Mouse (Mus musculus) midbrain, embryonic 16.5 days (tissue): ENCODE measurements around the gene Ppp4r2. TPM values are rescaled to one million over a fixed set of nuclear protein-coding genes. Genes with fewer than 3 reads are reported as not detected.
A peak's percentile ranks its signal among the peaks of the same experiment; 100 is the strongest.

Experiments used
- ATAC-seq: fragments of 200-750 bp; cut with Nextera tagmentation; 2 replicates; pipeline ENCODE4 v1.8.0; 2017; ENCODE audit warnings: moderate TSS enrichment
- H3K27ac ChIP-seq: fragments of 300-500 bp; sonication (generic); 2 replicates; pipeline ENCODE4 v1.5.1; 2014; ENCODE audit warnings: mild to moderate bottlenecking, low read length, mixed read lengths
- H3K27me3 ChIP-seq: fragments of 300-500 bp; sonication (generic); 2 replicates; pipeline ENCODE4 v1.6.1; 2014; ENCODE audit warnings: low read depth, low read length, mixed read lengths; ENCODE audit not compliant: control insufficient read depth, insufficient read depth
- H3K36me3 ChIP-seq: fragments of 300-500 bp; sonication (generic); 2 replicates; pipeline ENCODE4 v1.6.1; 2014; ENCODE audit warnings: mild to moderate bottlenecking, low read length, moderate library complexity, mixed read lengths; ENCODE audit not compliant: control insufficient read depth, insufficient read depth
- H3K4me1 ChIP-seq: fragments of 300-500 bp; sonication (generic); 2 replicates; pipeline ENCODE4 v1.6.1; 2014; ENCODE audit warnings: mild to moderate bottlenecking, low read length, mixed read lengths; ENCODE audit not compliant: control insufficient read depth, insufficient read depth
- H3K4me2 ChIP-seq: fragments of 300-500 bp; sonication (generic); 2 replicates; pipeline ENCODE4 v1.6.1; 2014; ENCODE audit warnings: mild to moderate bottlenecking, low read length, mixed read lengths
- H3K4me3 ChIP-seq: fragments of 300-500 bp; sonication (generic); 2 replicates; pipeline ENCODE4 v1.5.1; 2014; ENCODE audit warnings: low read depth, mild to moderate bottlenecking, low read length, moderate library complexity, mixed read lengths
- H3K9ac ChIP-seq: fragments of 300-500 bp; sonication (generic); 2 replicates; pipeline ENCODE4 v1.6.1; 2014; ENCODE audit warnings: low read depth, low read length, mixed read lengths
- H3K9me3 ChIP-seq: fragments of 300-500 bp; sonication (generic); replicated peaks from 2 replicates; pipeline ENCODE4 v1.6.1; 2014; ENCODE audit warnings: mild to moderate bottlenecking, low read length, mixed read lengths; ENCODE audit not compliant: control insufficient read depth, poor library complexity, severe bottlenecking
- WGBS: fragments of 180-500 bp; shearing (Covaris S2); extraction: QIAGEN DNeasy Blood & Tissue Kit; methylation state at CpG from one replicate; pipeline ENCODE4 v1.1.7; 2014; 5-methylcytosine and 5-hydroxymethylcytosine counted together
- polyA plus RNA-seq: library from polyadenylated mRNA; unstranded; fragments of >200 nt; fragmentation: Nextera tagmentation; extraction: Ambion mirVana; gene quantifications from 2 replicates; pipeline ENCODE4 v1.2.1, GENCODE M21; 2015

The Ppp4r2 gene
- polyA plus RNA-seq, 1 experiment from 2014 or later = 16.2 TPM

DNA sequence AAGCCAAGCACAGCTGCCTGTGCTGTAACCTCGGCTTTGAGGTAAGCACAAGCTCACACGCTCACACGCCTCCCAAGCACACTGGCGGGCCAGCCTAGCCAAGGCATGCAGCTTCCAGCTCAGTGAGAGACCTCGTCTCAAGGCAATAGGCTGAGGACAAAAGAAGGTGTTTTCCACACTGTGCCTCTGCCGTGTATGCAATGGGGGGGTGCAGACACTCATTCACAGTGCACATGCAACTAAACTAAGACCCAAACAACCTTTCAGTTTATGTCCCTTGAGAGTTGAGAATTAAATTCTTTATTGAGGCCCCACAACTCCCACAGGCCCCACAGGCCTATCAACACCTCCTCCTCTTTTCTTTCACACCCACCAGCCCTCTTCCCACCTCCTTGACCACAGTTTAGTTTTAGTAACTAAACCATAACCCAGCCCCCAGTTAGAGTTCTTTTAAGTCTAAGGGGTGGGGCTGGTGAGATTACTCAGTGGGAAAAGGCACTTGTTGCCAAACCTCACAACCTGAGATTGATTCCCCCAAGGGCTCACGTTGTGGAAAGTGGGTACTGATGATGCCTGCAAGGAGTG, 8.9 kb upstream of the Ppp4r2 start:
- Histone ChIP-seq H3K27me3 (no peaks in the 10 kb centered on the region), H3K27ac (no peak overlapping the region), H3K9ac (no peak overlapping the region), H3K36me3 (no peaks in the 10 kb centered on the region), H3K4me3 (no peak overlapping the region), H3K4me2 (no peak overlapping the region), H3K9me3 (no peaks in the 10 kb centered on the region), H3K4me1 (no peaks in the 10 kb centered on the region)
- WGBS = 77% methylated on average over 7 of the region's 7 CpGs
- no peak for ATAC-seq

DNA sequence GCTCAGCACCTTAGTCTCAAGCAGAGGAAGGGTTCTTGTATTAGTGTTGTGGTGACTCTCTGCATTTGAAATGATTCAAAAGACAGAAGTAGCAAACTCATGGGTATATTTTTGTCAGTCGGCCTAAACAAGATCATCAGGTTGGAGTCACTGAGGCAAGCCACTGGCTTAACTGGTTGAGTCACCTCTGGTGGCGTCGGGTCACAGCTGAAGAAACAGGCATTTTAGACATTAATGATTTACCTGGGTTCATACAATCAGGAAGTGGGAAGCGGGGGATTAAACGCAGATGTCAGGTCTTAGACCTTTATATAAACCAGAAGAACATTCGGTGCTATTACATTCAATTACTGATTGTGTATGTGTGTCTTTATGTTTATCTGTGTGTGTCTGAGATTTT, 7.4 kb upstream of the Ppp4r2 start:
- Histone ChIP-seq H3K27ac (no peak overlapping the region), H3K36me3 (no peaks in the 10 kb centered on the region), H3K4me3 (no peak overlapping the region), H3K4me2 (no peak overlapping the region), H3K4me1 (no peaks in the 10 kb centered on the region), H3K9me3 (no peaks in the 10 kb centered on the region), H3K9ac (no peak overlapping the region), H3K27me3 (no peaks in the 10 kb centered on the region)
- no peak for ATAC-seq
- WGBS = 95% methylated on average over 6 of the region's 6 CpGs

- ATAC-seq = no peak
- no peaks in the 10 kb centered on the region for H3K36me3 ChIP-seq
- no peak overlapping the region for H3K4me2 ChIP-seq
- no peaks in the 10 kb centered on the region; the same call in 1 of the 2 replicates for H3K4me1 ChIP-seq
- WGBS = 97% methylated on average over 7 of the region's 7 CpGs
- H3K4me3 ChIP-seq = no peak overlapping the region
- H3K27me3 ChIP-seq = no peaks in the 10 kb centered on the region
- H3K9me3 ChIP-seq = no peaks in the 10 kb centered on the region
- no peak overlapping the region for H3K9ac ChIP-seq
- H3K27ac ChIP-seq = no peak overlapping the region
Measured at GRCm38 (mm10) chr6:100828565-100828964, 4.9 kb upstream of the Ppp4r2 start.

DNA sequence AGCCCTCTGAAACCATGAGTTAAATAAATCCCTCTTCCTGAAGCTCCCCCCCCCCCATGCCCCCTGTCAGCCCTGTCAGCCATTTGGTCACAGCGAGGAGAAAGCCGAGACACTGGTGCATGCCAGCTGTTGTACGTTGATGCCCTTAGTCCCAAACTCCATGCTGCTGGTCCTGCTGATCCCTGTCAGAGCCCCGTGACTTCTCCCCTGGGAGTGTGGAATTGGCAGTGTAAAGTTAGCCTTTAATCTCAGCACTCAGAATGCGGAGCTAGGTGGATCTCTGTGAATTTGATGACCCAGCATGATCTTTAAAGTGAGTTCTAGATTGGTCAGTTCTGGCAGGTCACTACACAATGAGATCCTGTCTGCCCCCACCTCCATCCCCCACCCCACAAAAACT, 3.7 kb upstream of the Ppp4r2 start:
- WGBS = 84% methylated on average over 5 of the region's 5 CpGs

GRCm38 (mm10) chr6:100831188-100831587, 2.2 kb upstream of the Ppp4r2 start:
- H3K36me3 ChIP-seq = peaks cover 3% of the 10 kb centered on the region; the same call in 1 of the 2 replicates
- H3K9me3 ChIP-seq = no peaks in the 10 kb centered on the region
- WGBS = 87% methylated on average over 3 of the region's 3 CpGs
- no peak overlapping the region for H3K27ac ChIP-seq
- no peak overlapping the region for H3K9ac ChIP-seq
- no peak overlapping the region for H3K4me2 ChIP-seq
- no peak overlapping the region for H3K4me3 ChIP-seq
- H3K27me3 ChIP-seq = no peaks in the 10 kb centered on the region
- peaks cover 17% of the 10 kb centered on the region for H3K4me1 ChIP-seq
- ATAC-seq = no peak

More for the DNA sequence above, 3.7 kb upstream of the Ppp4r2 start:
- no peak for ATAC-seq
- Histone ChIP-seq H3K4me2 (no peak overlapping the region), H3K36me3 (no peaks in the 10 kb centered on the region), H3K4me1 (peaks cover 5% of the 10 kb centered on the region), H3K27ac (no peak overlapping the region), H3K9ac (no peak overlapping the region), H3K9me3 (no peaks in the 10 kb centered on the region), H3K27me3 (no peaks in the 10 kb centered on the region), H3K4me3 (no peak overlapping the region)

DNA sequence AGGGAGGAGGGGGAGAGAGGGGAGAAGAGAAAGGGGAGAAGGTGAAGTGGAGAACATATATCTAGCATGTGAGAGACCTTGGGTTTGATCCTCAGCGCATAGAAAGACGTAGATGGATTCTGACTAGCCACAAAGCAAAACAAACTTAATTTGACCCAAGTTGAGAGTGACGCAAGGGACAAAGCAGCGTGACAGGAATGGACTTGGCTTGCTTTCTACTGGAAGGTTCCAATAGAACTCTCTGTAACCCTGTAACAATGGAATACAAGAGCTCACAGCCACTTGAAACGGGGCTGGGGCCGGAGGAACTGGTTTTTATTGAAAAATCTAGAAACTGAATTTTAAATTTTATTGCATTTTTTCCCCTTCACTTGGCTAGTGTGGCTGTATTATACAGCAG, 1.7 kb upstream of the Ppp4r2 start:
- H3K4me1 ChIP-seq = peaks cover 18% of the 10 kb centered on the region
- H3K4me3 ChIP-seq = no peak overlapping the region
- H3K4me2 ChIP-seq = no peak overlapping the region
- peaks cover 6% of the 10 kb centered on the region for H3K36me3 ChIP-seq
- H3K27ac ChIP-seq = no peak overlapping the region
- H3K9me3 ChIP-seq = no peaks in the 10 kb centered on the region
- ATAC-seq = no peak
- H3K27me3 ChIP-seq = no peaks in the 10 kb centered on the region
- H3K9ac ChIP-seq = no peak overlapping the region
- 86% methylated on average over 6 of the region's 6 CpGs for WGBS

DNA sequence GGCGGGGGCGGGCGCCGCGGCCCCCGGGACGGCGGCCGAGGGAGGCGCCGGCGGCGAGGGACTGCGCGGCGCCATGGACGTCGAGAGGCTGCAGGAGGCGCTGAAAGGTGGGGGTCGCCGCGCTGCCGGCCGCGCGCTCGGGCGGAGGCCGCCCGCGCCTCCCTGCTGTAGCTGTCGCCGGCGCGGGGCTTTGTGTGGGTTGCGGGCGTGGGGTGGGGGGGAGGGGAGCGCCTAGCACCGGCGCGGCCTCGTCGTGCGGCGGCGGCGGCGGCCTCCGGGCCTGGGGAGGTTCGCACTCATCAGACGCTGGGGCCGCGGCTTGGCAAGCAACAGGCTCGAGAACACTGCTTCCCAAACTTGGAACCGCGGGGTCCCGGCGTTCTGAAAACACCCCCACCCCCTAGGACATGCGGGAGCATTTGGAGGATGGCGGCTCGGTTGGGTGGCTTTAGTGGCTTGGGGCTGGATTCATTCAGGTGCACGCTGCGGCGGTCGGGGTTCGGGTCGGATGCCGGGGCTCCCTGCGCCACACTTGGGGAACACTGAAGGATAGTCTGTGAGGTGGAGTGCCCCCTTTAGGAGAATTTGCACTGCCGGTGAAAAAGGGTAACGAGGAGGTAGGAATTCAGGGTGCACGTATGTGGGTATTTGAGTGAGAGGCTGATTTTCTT, 524 bp downstream of the Ppp4r2 start:
- ATAC-seq = peak; percentile 89
- Histone ChIP-seq H3K4me2 (peak overlapping the region; percentile 73), H3K27ac (peak overlapping the region; percentile 91), H3K9me3 (no peaks in the 10 kb centered on the region), H3K27me3 (no peaks in the 10 kb centered on the region), H3K36me3 (peaks cover 8% of the 10 kb centered on the region), H3K4me3 (peak overlapping the region; percentile 87), H3K9ac (peak overlapping the region; percentile 82), H3K4me1 (peaks cover 27% of the 10 kb centered on the region)
- WGBS = 0% methylated on average over 39 of the region's 72 CpGs

GRCm38 (mm10) chr6:100834489-100835160, 1.2 kb downstream of the Ppp4r2 start:
- H3K36me3 ChIP-seq = peaks cover 10% of the 10 kb centered on the region
- H3K27ac ChIP-seq = peak overlapping the region; percentile 91
- no peak for ATAC-seq
- WGBS = 43% methylated on average over 9 of the region's 9 CpGs
- H3K9ac ChIP-seq = peak overlapping the region; percentile 82
- H3K9me3 ChIP-seq = no peaks in the 10 kb centered on the region
- peak overlapping the region; percentile 73 for H3K4me2 ChIP-seq
- H3K4me3 ChIP-seq = peak overlapping the region; percentile 87
- no peaks in the 10 kb centered on the region for H3K27me3 ChIP-seq
- H3K4me1 ChIP-seq = peaks cover 29% of the 10 kb centered on the region

DNA sequence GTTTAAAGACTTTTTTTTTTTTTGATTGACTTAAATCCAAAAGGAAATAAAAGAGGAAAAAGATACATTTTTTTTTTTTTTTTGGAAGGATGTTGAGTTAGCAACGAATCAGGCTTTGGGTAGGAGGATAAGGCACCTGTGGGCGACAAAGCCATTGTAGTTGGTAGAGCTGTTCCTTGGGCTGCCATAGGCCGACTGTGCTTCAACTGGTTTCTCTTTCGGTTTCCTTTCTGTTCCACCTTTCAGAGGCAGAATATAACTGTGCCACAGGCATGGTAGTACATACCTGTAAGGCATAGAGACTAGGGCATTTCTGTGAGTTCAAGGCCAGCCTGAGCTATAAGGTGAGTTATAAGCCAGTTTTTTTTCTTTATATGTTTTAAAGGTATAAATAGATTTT, 11.6 kb downstream of the Ppp4r2 start:
- 95% methylated on average over 4 of the region's 4 CpGs for WGBS
- Histone ChIP-seq H3K9me3 (no peaks in the 10 kb centered on the region), H3K27me3 (no peaks in the 10 kb centered on the region), H3K27ac (no peak overlapping the region), H3K4me1 (0 out of 2 replicates have a peak, but pooled peaks cover 5% of the 10 kb centered on the region), H3K4me3 (no peak overlapping the region), H3K9ac (no peak overlapping the region), H3K4me2 (no peak overlapping the region), H3K36me3 (peaks cover 15% of the 10 kb centered on the region)
- no peak for ATAC-seq
